Mouse (Mus musculus) ovary, adult 2 months (tissue): ENCODE measurements around the gene Vwa5a. TPM values are rescaled to one million over a fixed set of nuclear protein-coding genes. Genes with fewer than 3 reads are reported as not detected.

Experiments
- polyA plus RNA-seq: library from polyadenylated mRNA; depleted of rRNA; stranded (reverse); fragments of >200 nt; gene quantifications from 2 replicates; pipeline ENCODE4 v1.2.3, GENCODE M21; 2012; rRNA removed

Vwa5a gene
- polyA plus RNA-seq: 15.2 and 15.4 TPM in 2 replicates

GRCm38 (mm10) chr9:38718102-38718501 is at the start of gene Vwa5a:
TSS of gene Vwa5a (plus strand) at chr9:38718268.

GRCm38 (mm10) chr9:38674501-38674900 is 43.6 kb upstream of the Vwa5a start, which contains the start of gene Olfr918:
TSS of gene Olfr918 (minus strand) at chr9:38674601.

GRCm38 (mm10) chr9:38751999-38752398 is 33.9 kb downstream of the Vwa5a start, which contains the start of gene Olfr920:
TSS of gene Olfr920 (plus strand) at chr9:38752299.

GRCm38 (mm10) chr9:38772768-38773167 is 54.7 kb downstream of the Vwa5a start, which contains the start of gene Olfr921:
TSS of gene Olfr921 (plus strand) at chr9:38773068.

Other genes with a start within 250 kb of the Vwa5a start
- gene Olfr905, start 247.2 kb upstream of the Vwa5a start, polyA plus RNA-seq: not detected in 2 replicates
- not detected in 2 replicates for gene Olfr906, start 231.2 kb upstream of the Vwa5a start, polyA plus RNA-seq
- not detected in 2 replicates for gene Olfr907, start 222.5 kb upstream of the Vwa5a start, polyA plus RNA-seq
- gene Olfr911-ps1, start 196.7 kb upstream of the Vwa5a start, polyA plus RNA-seq: not detected in 2 replicates
- not detected in 2 replicates for gene Olfr910, start 180.4 kb upstream of the Vwa5a start, polyA plus RNA-seq
- not detected in 2 replicates for gene Olfr912, start 138.1 kb upstream of the Vwa5a start, polyA plus RNA-seq
- not detected in 2 replicates for gene Olfr913, start 125.5 kb upstream of the Vwa5a start, polyA plus RNA-seq
- not detected in 2 replicates for gene Olfr914, start 113.2 kb upstream of the Vwa5a start, polyA plus RNA-seq
- gene Olfr916, start 58.4 kb upstream of the Vwa5a start, polyA plus RNA-seq: not detected in 2 replicates
- gene Olfr917, start 52.4 kb upstream of the Vwa5a start, polyA plus RNA-seq: not detected in 2 replicates
- not detected in 2 replicates for gene Olfr918, start 43.7 kb upstream of the Vwa5a start, polyA plus RNA-seq
- not detected in 2 replicates for gene Olfr919, start 14.6 kb upstream of the Vwa5a start, polyA plus RNA-seq
- 0.16 and 0.20 TPM in 2 replicates for gene Olfr920, start 34.0 kb downstream of the Vwa5a start, polyA plus RNA-seq
- gene Olfr921, start 54.8 kb downstream of the Vwa5a start, polyA plus RNA-seq: not detected in 2 replicates
- gene Olfr922, start 96.3 kb downstream of the Vwa5a start, polyA plus RNA-seq: not detected in 2 replicates
- not detected in 2 replicates for gene Olfr923, start 108.3 kb downstream of the Vwa5a start, polyA plus RNA-seq
- gene Olfr924, start 126.2 kb downstream of the Vwa5a start, polyA plus RNA-seq: not detected in 2 replicates
- gene Olfr26, start 136.8 kb downstream of the Vwa5a start, polyA plus RNA-seq: not detected in 2 replicates
- gene Olfr926, start 158.9 kb downstream of the Vwa5a start, polyA plus RNA-seq: not detected in 2 replicates
- not detected in 2 replicates for gene Olfr930, start 211.5 kb downstream of the Vwa5a start, polyA plus RNA-seq